Mouse (Mus musculus) right cerebral cortex, postnatal 4 days (tissue): ENCODE data around the gene Il12b.
"Not testable (repeated sequence)": the region's sequence is repeated elsewhere in the genome, so short reads cannot be mapped to it uniquely, and the experiment has no call there.

Source experiments
- DNase-seq: peaks from one replicate; pipeline ENCODE4 v3.0.0-alpha.2; 2022

Il12b gene

GRCm38 (mm10) chr11:44413371-44413770, 13.5 kb downstream of the Il12b start:
- DNase-seq: no peak

DNA sequence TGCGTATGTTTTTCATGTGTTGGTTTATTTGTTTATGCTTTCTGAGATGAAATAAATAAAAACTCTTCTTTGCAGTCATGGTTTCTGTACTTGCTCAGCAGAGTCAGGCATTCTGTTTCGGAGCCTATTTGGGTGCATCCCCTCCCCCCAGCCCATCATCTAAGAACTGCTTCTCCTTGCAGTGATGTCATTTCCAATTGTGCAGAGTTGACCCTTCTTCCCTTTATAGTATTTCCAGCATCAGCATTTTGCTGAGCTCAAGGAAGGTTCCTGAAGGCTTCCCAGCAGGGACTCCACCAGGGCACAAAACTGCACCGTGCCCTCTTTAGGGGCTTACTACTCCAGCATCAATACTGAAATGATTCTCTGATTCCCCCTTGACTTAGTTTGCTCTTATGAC, 14.7 kb downstream of the Il12b start:
- no peak for DNase-seq

GRCm38 (mm10) chr11:44417403-44417802, 17.5 kb downstream of the Il12b start:
- DNase-seq: no peak

DNA sequence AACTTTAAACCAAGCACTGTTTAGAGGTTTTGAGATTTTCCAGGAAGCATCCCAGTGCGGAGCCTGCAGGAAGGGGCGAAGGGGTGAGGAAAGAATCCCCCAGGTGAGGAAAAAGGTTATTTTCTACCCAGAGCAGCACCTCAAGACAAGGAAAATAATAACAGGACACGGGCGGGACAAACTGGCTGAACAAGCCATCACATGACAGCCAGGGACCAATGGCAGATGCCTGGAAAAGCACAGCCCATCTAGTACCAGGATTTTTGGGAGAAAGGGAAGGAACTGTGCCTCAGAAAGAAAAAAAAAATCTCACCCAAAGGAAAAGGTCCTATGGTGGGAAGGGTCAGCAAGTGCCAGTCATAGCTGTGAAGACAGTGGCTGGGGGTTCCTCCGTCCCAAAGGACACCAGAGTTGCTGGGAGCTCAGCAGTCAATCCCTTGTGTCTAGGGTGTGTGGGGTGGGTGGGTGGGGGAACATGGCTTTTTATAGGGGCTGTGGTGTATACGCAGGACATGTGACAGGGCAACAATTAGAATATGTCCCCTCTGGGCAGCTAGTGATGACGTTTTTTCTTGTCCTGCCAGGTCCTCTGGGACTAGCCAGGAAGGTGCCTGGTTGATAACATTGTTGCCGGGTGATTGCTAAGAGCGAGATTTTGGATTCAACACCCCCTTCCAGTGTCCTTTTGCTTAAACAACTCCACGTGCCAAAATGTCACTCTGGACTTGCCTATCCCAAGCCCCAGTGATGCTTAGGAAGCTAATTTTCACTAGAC, 22.7 kb downstream of the Il12b start:
- DNase-seq: no peak

- no peak for DNase-seq
Observed at GRCm38 (mm10) chr11:44423261-44423660, 23.4 kb downstream of the Il12b start.

DNA sequence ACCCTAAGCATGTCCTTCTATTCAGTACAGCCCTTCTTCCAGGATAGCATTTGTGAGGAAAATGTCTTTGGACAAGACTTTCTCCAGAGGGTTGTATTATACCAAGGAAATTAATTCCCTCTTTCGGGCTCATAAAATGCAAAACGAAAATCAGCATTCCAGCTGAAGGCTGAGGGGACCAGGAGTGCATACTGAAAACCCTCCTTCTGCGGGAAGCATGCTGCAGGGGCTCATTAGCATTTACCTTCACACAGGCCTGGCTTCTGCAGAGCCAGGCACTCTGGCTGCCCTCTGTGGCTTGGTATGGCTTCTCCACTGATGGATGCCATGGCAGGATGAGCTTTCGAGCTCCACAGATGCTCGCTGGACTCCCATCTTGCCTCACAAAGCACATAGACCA, 24.1 kb downstream of the Il12b start:
- DNase-seq: no peak

- no peak for DNase-seq
Observed at GRCm38 (mm10) chr11:44425006-44425405, 25.1 kb downstream of the Il12b start.

- DNase-seq: no peak
Observed at GRCm38 (mm10) chr11:44425626-44426025, 25.8 kb downstream of the Il12b start.

DNA sequence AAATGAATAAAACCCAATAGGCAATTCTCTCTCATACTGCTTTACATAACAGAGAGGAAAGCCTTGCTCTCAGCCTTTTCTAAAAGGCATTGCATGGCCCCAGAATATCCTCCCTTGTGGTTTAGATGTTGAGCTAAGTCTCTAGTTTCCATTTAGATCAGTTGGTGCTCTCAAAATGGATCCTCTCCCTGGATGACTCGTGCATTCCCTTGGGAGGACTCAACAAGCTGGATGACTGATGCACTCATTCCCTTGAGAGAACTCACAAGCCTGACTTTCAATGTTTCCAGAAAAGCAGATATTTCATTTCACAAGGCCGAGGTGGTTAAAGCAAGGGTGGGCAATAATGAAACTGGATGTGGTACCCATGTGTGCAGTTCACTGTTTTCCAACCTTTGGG, 28.1 kb downstream of the Il12b start:
- no peak for DNase-seq

GRCm38 (mm10) chr11:44430036-44430435, 30.2 kb downstream of the Il12b start:
- DNase-seq: no peak

GRCm38 (mm10) chr11:44437786-44438185, 37.9 kb downstream of the Il12b start:
- no peak for DNase-seq

GRCm38 (mm10) chr11:44451046-44451445, 51.2 kb downstream of the Il12b start:
- no peak for DNase-seq

DNA sequence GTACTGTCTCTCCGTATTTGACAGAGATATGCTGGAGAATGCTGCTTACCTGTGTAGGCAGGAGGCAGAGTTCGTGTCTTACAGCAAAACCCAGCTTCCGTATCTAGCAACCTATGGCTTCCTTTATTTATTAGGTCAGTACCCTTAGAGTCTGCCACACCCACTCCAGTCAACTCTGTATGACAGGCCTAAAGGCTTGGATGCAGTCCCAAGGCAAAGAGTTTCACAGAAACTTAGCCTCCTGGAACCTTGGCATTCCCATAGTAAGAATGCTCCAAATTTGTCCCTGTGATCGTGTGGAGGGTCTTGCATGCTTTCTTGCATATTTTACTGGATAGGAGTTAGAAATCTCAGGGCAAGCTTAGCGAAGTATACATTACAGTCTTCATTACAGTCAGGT, 52.2 kb downstream of the Il12b start:
- DNase-seq: not testable (repeated sequence)

DNA sequence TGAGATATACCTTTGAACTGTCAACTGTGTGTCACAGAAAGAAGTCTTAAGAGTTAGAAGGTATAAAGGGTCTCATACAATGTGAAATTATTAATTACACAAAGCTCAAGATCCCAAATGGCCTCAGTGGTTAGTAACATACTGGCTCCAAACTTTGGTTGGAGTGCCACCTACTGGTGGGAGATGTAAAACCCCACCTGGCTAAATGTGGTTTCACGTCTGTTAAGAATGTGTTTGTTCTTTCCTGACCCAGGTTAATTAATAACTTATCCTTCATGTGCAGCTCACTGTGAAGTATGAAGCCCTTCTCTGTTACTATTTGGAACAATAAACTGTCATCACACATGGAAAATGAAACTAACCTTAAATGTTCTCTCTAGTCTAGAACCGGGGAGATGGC, 53.6 kb downstream of the Il12b start:
- peak; percentile 60 for DNase-seq

DNA sequence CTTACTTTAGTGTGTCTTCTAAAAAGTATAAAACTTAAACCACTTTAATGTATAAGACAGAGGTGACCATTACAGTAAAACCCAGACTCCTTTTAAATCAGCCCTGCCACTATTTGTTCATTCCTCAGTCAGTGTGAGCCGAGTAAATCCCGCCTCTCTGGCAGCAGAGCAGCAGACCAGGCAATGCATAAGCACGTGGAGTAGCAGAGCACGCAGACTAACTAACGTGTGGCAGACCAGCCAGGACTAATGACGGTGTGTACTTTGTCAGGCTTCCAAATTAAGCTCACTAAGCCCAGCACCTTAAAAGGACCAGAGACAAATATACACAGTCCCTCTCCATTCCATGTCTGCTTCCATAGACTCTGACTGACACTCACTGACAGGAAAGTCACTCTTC, 61.6 kb downstream of the Il12b start:
- no peak for DNase-seq
